Mouse (Mus musculus): ENCODE measurements at regions not wholly inside any gene's neighbourhood (a gene's known extent, or its start where the extent isn't known, plus 50 kb on each side); places are given as distances from the start of the nearest gene placed in this dataset.
"Not testable (repeated sequence)": the region's sequence is repeated elsewhere in the genome, so short reads cannot be mapped to it uniquely, and the experiment has no call there.

- WGBS = 79% methylated on average over 3 of the region's 3 CpGs
- H3K9me3 ChIP-seq (ENCODE audit: control insufficient read depth, low read length); H3K4me1 ChIP-seq (replicated peaks; ENCODE audit: control insufficient read depth, insufficient read depth, low read length); H3K27ac ChIP-seq; H3K9ac ChIP-seq; DNase-seq (ENCODE audit: low spot score); H3K4me2 ChIP-seq (replicated peaks); ATAC-seq (ENCODE audit: low FRiP score); H3K27me3 ChIP-seq (ENCODE audit: control insufficient read depth, insufficient read depth, low read length); H3K4me3 ChIP-seq (replicated peaks; ENCODE audit: low read length); H3K36me3 ChIP-seq (replicated peaks; ENCODE audit: control insufficient read depth, insufficient read depth): not testable (repeated sequence)
Measured at GRCm38 (mm10) chr4:71295716-71296115, 462.0 kb downstream of the Gm11232 start.

GRCm38 (mm10) chr4:71291741-71292149 is 466.0 kb downstream of the Gm11232 start:
- H3K27ac ChIP-seq = no peak overlapping the region
- DNase-seq (ENCODE audit: low spot score) = no peak
- 92% methylated on average over 10 of the region's 10 CpGs for WGBS
- no peak overlapping the region for H3K4me3 ChIP-seq (replicated peaks; ENCODE audit: low read length)
- ATAC-seq (ENCODE audit: low FRiP score) = no peak
- no peaks in the 10 kb centered on the region for H3K27me3 ChIP-seq (ENCODE audit: control insufficient read depth, insufficient read depth, low read length)
- H3K36me3 ChIP-seq (replicated peaks; ENCODE audit: control insufficient read depth, insufficient read depth) = no peaks in the 10 kb centered on the region
- H3K4me1 ChIP-seq (replicated peaks; ENCODE audit: control insufficient read depth, insufficient read depth, low read length) = no peaks in the 10 kb centered on the region
- no peak overlapping the region for H3K9ac ChIP-seq
- H3K9me3 ChIP-seq (ENCODE audit: control insufficient read depth, low read length) = 0 out of 2 replicates have a peak, but pooled peaks cover 6% of the 10 kb centered on the region
- H3K4me2 ChIP-seq (replicated peaks) = no peak overlapping the region

GRCm38 (mm10) chr4:71291111-71291740 is 466.5 kb downstream of the Gm11232 start:
- H3K9ac ChIP-seq; H3K27ac ChIP-seq; H3K27me3 ChIP-seq (ENCODE audit: control insufficient read depth, insufficient read depth, low read length); ATAC-seq (ENCODE audit: low FRiP score); H3K36me3 ChIP-seq (replicated peaks; ENCODE audit: control insufficient read depth, insufficient read depth); H3K4me3 ChIP-seq (replicated peaks; ENCODE audit: low read length); H3K9me3 ChIP-seq (ENCODE audit: control insufficient read depth, low read length); H3K4me2 ChIP-seq (replicated peaks); H3K4me1 ChIP-seq (replicated peaks; ENCODE audit: control insufficient read depth, insufficient read depth, low read length); DNase-seq (ENCODE audit: low spot score): not testable (repeated sequence)
- WGBS = 94% methylated on average over 22 of the region's 22 CpGs

GRCm38 (mm10) chr4:71283147-71283546 is 474.6 kb downstream of the Gm11232 start:
- no peak for ATAC-seq (ENCODE audit: low FRiP score)
- H3K27me3 ChIP-seq (ENCODE audit: control insufficient read depth, insufficient read depth, low read length) = no peaks in the 10 kb centered on the region

GRCm38 (mm10) chr4:71279710-71280109 is 478.1 kb downstream of the Gm11232 start:
- Histone ChIP-seq H3K27me3 (ENCODE audit: control insufficient read depth, insufficient read depth, low read length) (no peaks in the 10 kb centered on the region), H3K4me2 (replicated peaks) (no peak overlapping the region), H3K4me1 (replicated peaks; ENCODE audit: control insufficient read depth, insufficient read depth, low read length) (no peaks in the 10 kb centered on the region), H3K36me3 (replicated peaks; ENCODE audit: control insufficient read depth, insufficient read depth) (no peaks in the 10 kb centered on the region), H3K27ac (no peak overlapping the region), H3K9ac (no peak overlapping the region), H3K9me3 (ENCODE audit: control insufficient read depth, low read length) (no peaks in the 10 kb centered on the region), H3K4me3 (replicated peaks; ENCODE audit: low read length) (no peak overlapping the region)
- WGBS = 89% methylated on average over 1 of the region's 1 CpGs
- DNase-seq (ENCODE audit: low spot score) = no peak
- no peak for ATAC-seq (ENCODE audit: low FRiP score)

More at GRCm38 (mm10) chr4:71283147-71283546, 474.6 kb downstream of the Gm11232 start:
- no peak for DNase-seq (ENCODE audit: low spot score)
- Histone ChIP-seq H3K4me2 (replicated peaks) (no peak overlapping the region), H3K4me1 (replicated peaks; ENCODE audit: control insufficient read depth, insufficient read depth, low read length) (no peaks in the 10 kb centered on the region), H3K9me3 (ENCODE audit: control insufficient read depth, low read length) (0 out of 2 replicates have a peak, but pooled peaks cover 2% of the 10 kb centered on the region), H3K36me3 (replicated peaks; ENCODE audit: control insufficient read depth, insufficient read depth) (no peaks in the 10 kb centered on the region), H3K9ac (no peak overlapping the region), H3K4me3 (replicated peaks; ENCODE audit: low read length) (no peak overlapping the region), H3K27ac (no peak overlapping the region)
- WGBS = 98% methylated on average over 1 of the region's 1 CpGs

- no peaks in the 10 kb centered on the region for H3K27me3 ChIP-seq (ENCODE audit: control insufficient read depth, insufficient read depth, low read length)
- no peak overlapping the region for H3K4me2 ChIP-seq (replicated peaks)
- H3K4me3 ChIP-seq (replicated peaks; ENCODE audit: low read length) = no peak overlapping the region
- 84% methylated on average over 2 of the region's 2 CpGs for WGBS
- no peaks in the 10 kb centered on the region for H3K36me3 ChIP-seq (replicated peaks; ENCODE audit: control insufficient read depth, insufficient read depth)
- no peak for DNase-seq (ENCODE audit: low spot score)
- H3K4me1 ChIP-seq (replicated peaks; ENCODE audit: control insufficient read depth, insufficient read depth, low read length) = no peaks in the 10 kb centered on the region
- ATAC-seq (ENCODE audit: low FRiP score) = no peak
- no peak overlapping the region for H3K9ac ChIP-seq
- H3K27ac ChIP-seq = no peak overlapping the region
- H3K9me3 ChIP-seq (ENCODE audit: control insufficient read depth, low read length) = no peaks in the 10 kb centered on the region
Measured at GRCm38 (mm10) chr4:71259897-71260296, 497.9 kb downstream of the Gm11232 start.

- H3K9ac ChIP-seq = no peak overlapping the region
- no peak overlapping the region for H3K4me3 ChIP-seq (replicated peaks; ENCODE audit: low read length)
- peak; percentile 42 for DNase-seq (ENCODE audit: low spot score)
- H3K27me3 ChIP-seq (ENCODE audit: control insufficient read depth, insufficient read depth, low read length) = no peaks in the 10 kb centered on the region
- no peaks in the 10 kb centered on the region for H3K9me3 ChIP-seq (ENCODE audit: control insufficient read depth, low read length)
- no peaks in the 10 kb centered on the region for H3K36me3 ChIP-seq (replicated peaks; ENCODE audit: control insufficient read depth, insufficient read depth)
- no peak overlapping the region for H3K4me2 ChIP-seq (replicated peaks)
- peak overlapping the region; percentile 27 for H3K27ac ChIP-seq
- H3K4me1 ChIP-seq (replicated peaks; ENCODE audit: control insufficient read depth, insufficient read depth, low read length) = peaks cover 14% of the 10 kb centered on the region; the same call in 1 of the 2 replicates
- ATAC-seq (ENCODE audit: low FRiP score) = peak; percentile 85
- WGBS = 8% methylated on average over 4 of the region's 4 CpGs
Measured at GRCm38 (mm10) chr4:71230497-71230872, 527.3 kb downstream of the Gm11232 start.

- ATAC-seq (ENCODE audit: low FRiP score) (peak; percentile 78; the same call in 1 of the 2 replicates), DNase-seq (ENCODE audit: low spot score) (peak; percentile 27)
- 27% methylated on average over 3 of the region's 3 CpGs for WGBS
- H3K9ac ChIP-seq = no peak overlapping the region
- H3K36me3 ChIP-seq (replicated peaks; ENCODE audit: control insufficient read depth, insufficient read depth) = no peaks in the 10 kb centered on the region
- H3K9me3 ChIP-seq (ENCODE audit: control insufficient read depth, low read length) = no peaks in the 10 kb centered on the region
- no peak overlapping the region for H3K4me3 ChIP-seq (replicated peaks; ENCODE audit: low read length)
- peak overlapping the region; percentile 27 for H3K27ac ChIP-seq
- no peaks in the 10 kb centered on the region for H3K27me3 ChIP-seq (ENCODE audit: control insufficient read depth, insufficient read depth, low read length)
- H3K4me2 ChIP-seq (replicated peaks) = no peak overlapping the region
- peaks cover 14% of the 10 kb centered on the region; the same call in 1 of the 2 replicates for H3K4me1 ChIP-seq (replicated peaks; ENCODE audit: control insufficient read depth, insufficient read depth, low read length)
Measured at GRCm38 (mm10) chr4:71229796-71230496, 527.8 kb downstream of the Gm11232 start.

- H3K4me3 ChIP-seq (replicated peaks; ENCODE audit: low read length) = no peak overlapping the region
- H3K27me3 ChIP-seq (ENCODE audit: control insufficient read depth, insufficient read depth, low read length) = no peaks in the 10 kb centered on the region
- H3K4me2 ChIP-seq (replicated peaks) = no peak overlapping the region
- DNase-seq (ENCODE audit: low spot score) = no peak
- H3K9me3 ChIP-seq (ENCODE audit: control insufficient read depth, low read length) = no peaks in the 10 kb centered on the region
- ATAC-seq (ENCODE audit: low FRiP score) = no peak
- H3K4me1 ChIP-seq (replicated peaks; ENCODE audit: control insufficient read depth, insufficient read depth, low read length) = peaks cover 14% of the 10 kb centered on the region; the same call in 1 of the 2 replicates
- no peaks in the 10 kb centered on the region for H3K36me3 ChIP-seq (replicated peaks; ENCODE audit: control insufficient read depth, insufficient read depth)
- 82% methylated on average over 4 of the region's 4 CpGs for WGBS
- no peak overlapping the region for H3K9ac ChIP-seq
- H3K27ac ChIP-seq = no peak overlapping the region
Measured at GRCm38 (mm10) chr4:71226653-71227052, 531.1 kb downstream of the Gm11232 start.

Data from hindbrain, embryonic 14.5 days (tissue).